Mouse (Mus musculus) brain, embryonic 14.5 days (tissue): ENCODE measurements around the gene Spg7. TPM values are rescaled to one million over a fixed set of nuclear protein-coding genes. Genes with fewer than 3 reads are reported as not detected.

ENCODE experiments used
- DNase-seq: peaks from one replicate; pipeline ENCODE4 v3.0.0-alpha.2; 2011; ENCODE audit warnings: low read depth
- CTCF ChIP-seq: fragments of 200-500 bp; IDR thresholded peaks from 2 replicates; pipeline ENCODE4 v1.5.1; 2012; ENCODE audit warnings: inconsistent platforms, mild to moderate bottlenecking, moderate library complexity, borderline replicate concordance; ENCODE audit not compliant: insufficient read depth, insufficient read length; ENCODE audit errors: extremely low read depth
- POLR2A ChIP-seq: fragments of 200-500 bp; IDR thresholded peaks from 2 replicates; pipeline ENCODE4 v1.6.1; 2012; ENCODE audit warnings: mild to moderate bottlenecking, inconsistent platforms, borderline replicate concordance; ENCODE audit not compliant: poor library complexity, insufficient read depth, insufficient read length, severe bottlenecking; ENCODE audit errors: extremely low read depth
- polyA plus RNA-seq: library from polyadenylated mRNA; depleted of rRNA; stranded (reverse); fragments of >200 nt; gene quantifications from 2 replicates; pipeline ENCODE4 v1.2.3, GENCODE M21; 2012

Spg7 gene
- polyA plus RNA-seq, 1 experiment, result 96.1 TPM

GRCm38 (mm10) chr8:123034171-123034570 lies 28.6 kb upstream of the Spg7 start:
- TF ChIP-seq CTCF (no peak), POLR2A (no peak)
- no peak for DNase-seq

- TF ChIP-seq POLR2A, result no peak
These were observed 25.8 kb upstream of the Spg7 start for GRCm38 (mm10) chr8:123036956-123037355.

GRCm38 (mm10) chr8:123037487-123037886 lies 25.3 kb upstream of the Spg7 start:
- no peak for TF ChIP-seq CTCF
- no peak for TF ChIP-seq POLR2A
- no peak for DNase-seq

More at GRCm38 (mm10) chr8:123036956-123037355, 25.8 kb upstream of the Spg7 start:
- DNase-seq, result no peak

- no peak for DNase-seq
- no peak for TF ChIP-seq CTCF
- TF ChIP-seq POLR2A, result no peak
These were observed 24.4 kb upstream of the Spg7 start for GRCm38 (mm10) chr8:123038351-123038750.

DNA sequence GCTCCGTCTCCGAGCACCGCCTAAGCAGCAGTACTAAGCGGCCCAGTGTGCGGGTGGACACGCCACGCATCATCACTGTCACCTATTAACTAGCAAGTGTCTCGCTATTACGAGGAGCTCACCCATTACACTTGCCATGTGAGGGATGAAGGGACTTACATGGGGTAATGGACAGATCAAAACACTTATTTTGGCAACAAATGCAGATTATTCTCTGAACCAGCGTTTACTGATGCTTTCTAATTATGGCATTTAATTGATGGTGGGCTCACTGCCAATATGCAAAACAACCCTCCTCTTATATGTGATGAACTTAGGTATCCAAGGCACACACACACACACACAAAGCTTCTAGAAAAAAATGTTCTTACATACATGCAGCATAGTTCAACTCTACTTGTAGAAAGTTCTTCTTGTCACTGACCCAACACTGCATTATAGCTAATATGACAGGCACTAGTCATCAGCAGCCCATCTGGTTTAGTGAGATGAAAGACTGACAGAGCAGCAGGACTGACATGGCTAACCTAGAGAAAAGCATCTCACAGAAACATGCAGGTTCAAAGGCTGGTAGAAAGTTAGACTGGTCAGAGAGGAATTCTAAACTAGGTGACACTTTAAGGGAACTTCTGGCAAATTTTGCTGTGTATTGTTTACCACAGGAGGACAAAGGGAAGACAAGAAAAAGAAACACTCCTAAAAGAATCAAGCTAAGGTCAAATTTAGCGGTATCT lies 23.2 kb upstream of the Spg7 start:
- TF ChIP-seq CTCF (no peak), POLR2A (no peak)
- peak; percentile 87 for DNase-seq

DNA sequence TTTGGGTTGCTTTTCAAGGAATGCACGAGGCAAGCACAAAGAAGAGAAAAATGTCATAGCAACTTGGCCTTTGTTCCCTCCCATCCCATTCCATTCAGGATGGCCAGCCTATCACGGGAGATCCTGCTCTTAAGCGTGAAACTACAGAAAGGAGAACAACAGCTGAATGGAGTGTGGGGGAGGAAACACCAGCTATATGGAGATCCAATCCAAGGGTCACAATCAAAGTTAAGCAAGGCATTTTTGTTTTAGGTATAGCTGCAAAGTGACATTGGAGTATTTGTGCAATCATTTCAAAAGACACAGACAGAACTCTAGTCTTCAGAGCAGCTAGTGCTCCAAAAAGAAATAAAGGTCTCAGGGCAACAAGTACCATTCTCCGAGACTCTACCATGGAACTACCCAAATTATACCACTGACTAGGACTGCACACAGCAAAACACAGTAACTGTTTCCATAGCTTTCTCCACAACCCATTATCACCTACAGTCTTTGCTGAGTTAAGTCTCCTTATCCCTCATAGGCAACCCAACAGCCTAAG lies 22.6 kb upstream of the Spg7 start:
- peak; percentile 76 for DNase-seq
- no peak for TF ChIP-seq CTCF
- TF ChIP-seq POLR2A, result no peak

DNA sequence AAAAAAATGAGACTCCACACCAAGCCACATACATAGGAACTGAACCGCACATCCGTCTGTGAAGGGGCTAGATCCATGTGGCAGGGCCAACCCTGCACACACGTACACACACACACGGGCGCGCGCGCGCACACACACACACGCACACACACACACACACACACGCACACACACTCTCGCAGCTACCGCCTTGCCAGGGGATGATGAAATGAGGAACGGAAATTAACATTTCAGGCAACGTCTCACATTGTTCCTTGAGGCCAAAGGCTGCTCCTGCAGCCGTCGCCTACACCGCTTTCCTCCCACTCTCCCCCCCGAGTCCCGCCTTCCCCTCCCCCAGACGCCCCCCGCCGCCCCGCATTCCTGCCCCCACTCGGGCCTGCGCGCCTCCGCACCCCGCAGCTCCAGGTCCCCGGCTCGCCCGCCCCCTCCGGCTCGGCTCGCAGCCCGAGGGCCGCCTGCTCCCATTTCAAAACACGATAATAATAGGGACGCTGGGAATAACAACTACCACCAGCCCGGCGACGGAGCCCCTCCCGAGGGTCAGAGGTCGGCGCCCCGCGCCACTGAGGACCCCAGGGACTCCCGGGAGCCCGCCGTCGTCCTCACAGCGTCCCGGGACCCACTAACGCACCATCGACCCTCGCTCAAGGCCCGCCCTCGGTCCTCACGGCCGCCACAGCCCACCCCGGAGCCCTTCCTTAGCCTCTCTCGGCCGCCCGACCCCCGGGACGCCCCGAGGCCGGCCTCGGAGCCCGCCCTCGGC lies 21.6 kb upstream of the Spg7 start:
- TF ChIP-seq CTCF, result no peak
- TF ChIP-seq POLR2A, result no peak
- peak; percentile 79 for DNase-seq

- DNase-seq, result no peak
- no peak for TF ChIP-seq POLR2A
- no peak for TF ChIP-seq CTCF
These were observed 21.0 kb upstream of the Spg7 start for GRCm38 (mm10) chr8:123041774-123042105.

DNA sequence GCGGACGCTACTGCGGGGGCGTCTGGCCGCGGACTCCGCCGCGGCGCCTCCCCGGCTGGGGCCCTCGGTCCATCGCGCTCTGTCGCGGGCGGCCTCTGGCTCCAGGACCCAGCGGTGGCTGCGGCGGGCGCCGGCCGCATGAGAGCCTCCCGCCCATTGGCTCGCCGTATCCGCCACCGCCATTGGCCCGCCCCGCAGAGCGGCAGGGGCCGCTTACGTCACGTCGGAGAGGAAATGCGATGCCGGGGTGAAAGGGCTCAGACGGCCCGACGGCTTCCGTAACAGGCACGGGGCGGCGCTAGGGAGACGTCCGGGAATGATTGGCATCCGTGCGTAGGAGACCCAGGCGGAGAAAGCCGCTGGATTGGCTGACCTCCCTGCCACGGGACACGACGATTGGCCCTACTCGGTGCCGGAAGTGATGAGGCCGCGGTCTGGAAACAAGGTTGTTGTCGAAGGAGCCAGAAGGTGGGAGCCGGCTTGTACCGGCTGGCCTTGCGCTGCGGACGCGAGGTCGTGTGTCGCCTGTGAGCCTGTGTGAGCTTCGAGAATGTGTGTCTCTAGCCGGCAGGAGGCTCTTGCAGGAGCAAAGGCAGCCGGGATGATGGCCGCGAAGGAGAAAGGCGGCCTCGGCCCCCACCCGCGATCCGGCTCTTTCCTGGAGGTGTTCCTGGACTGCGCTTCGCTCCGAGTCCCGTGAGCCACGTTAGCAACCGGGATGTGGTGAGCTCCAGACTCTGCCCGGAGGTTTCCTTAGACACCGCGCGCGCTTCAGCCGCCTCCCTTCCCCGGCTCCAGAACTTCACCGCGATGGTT lies 20.4 kb upstream of the Spg7 start, which contains the start of gene Ankrd11:
Gene Ankrd11, minus strand, starts transcription at position 120 of the 816 bp plus-strand sequence.
- TF ChIP-seq CTCF (0 out of 2 replicates have a peak, but pooled peaks have one; percentile 7), POLR2A (peak; percentile 97)

GRCm38 (mm10) chr8:123042974-123043625 lies 19.6 kb upstream of the Spg7 start:
- TF ChIP-seq CTCF, result no peak
- TF ChIP-seq POLR2A, result no peak

More for the DNA sequence above, 20.4 kb upstream of the Spg7 start, which contains the start of gene Ankrd11:
- DNase-seq, result peak; percentile 100

More at GRCm38 (mm10) chr8:123042974-123043625, 19.6 kb upstream of the Spg7 start:
- no peak for DNase-seq
